ENCODE assay signal across 23 mouse cellular contexts in genomic region chr12:28913099-28913498, GRCm38 (mm10).
DNase-seq lines count a peak whose midpoint lies in the region; ATAC-seq lines count a peak whose summit lies in the region.
"Had no signal": no experiment of that assay in that cellular context is flagged by ENCODE, and none has a peak within 500 bp of the region (broad histone marks: within the 10 kb centered on the region; RNA-seq: fewer than 3 reads in every experiment).

No protein-coding gene starts in this region.

- ATAC-seq in hindbrain, embryonic 12.5 days (ENCODE audit: low FRiP score): no peak
- ATAC-seq in hindbrain, embryonic 16.5 days: no peak
- no peak for ATAC-seq in neural tube, embryonic 11.5 days (ENCODE audit: insufficient read depth, low FRiP score, low TSS enrichment)
- no peak for ATAC-seq in midbrain, embryonic 14.5 days (ENCODE audit: low FRiP score, low TSS enrichment)
- ATAC-seq in liver, embryonic 11.5 days (replicated peaks; ENCODE audit: low FRiP score): no peak
- ATAC-seq: forebrain, postnatal 0 days; inflammation-experienced regulatory T-cells, adult 6 months; liver, embryonic 12.5 days had no signal

- no peak overlapping the region for H3K4me2 ChIP-seq in hindbrain, embryonic 12.5 days (replicated peaks)
- H3K4me2 ChIP-seq in hindbrain, embryonic 16.5 days (ENCODE audit: low read length): no peak overlapping the region
- no peak overlapping the region for H3K4me2 ChIP-seq in neural tube, embryonic 11.5 days (ENCODE audit: low read depth)
- no peak overlapping the region for H3K4me2 ChIP-seq in midbrain, embryonic 14.5 days (ENCODE audit: low read length)
- H3K4me2 ChIP-seq in liver, embryonic 11.5 days: no peak overlapping the region
- H3K4me2 ChIP-seq: embryonic facial prominence, embryonic 12.5 days; limb, embryonic 12.5 days; liver, embryonic 12.5 days had no signal

- H3K36me3 ChIP-seq in hindbrain, embryonic 12.5 days: no peaks in the 10 kb centered on the region
- no peaks in the 10 kb centered on the region for H3K36me3 ChIP-seq in hindbrain, embryonic 16.5 days (ENCODE audit: control insufficient read depth, insufficient read depth, low read length)
- H3K36me3 ChIP-seq in neural tube, embryonic 11.5 days (ENCODE audit: control insufficient read depth, insufficient read depth, low read length): no peaks in the 10 kb centered on the region
- no peaks in the 10 kb centered on the region for H3K36me3 ChIP-seq in midbrain, embryonic 14.5 days (ENCODE audit: control insufficient read depth, insufficient read depth, low read length)
- H3K36me3 ChIP-seq in liver, embryonic 11.5 days (ENCODE audit: control insufficient read depth, insufficient read depth, low read length): no peaks in the 10 kb centered on the region
- H3K36me3 ChIP-seq: embryonic facial prominence, embryonic 12.5 days; limb, embryonic 12.5 days; liver, embryonic 12.5 days had no signal

- H3K4me3 ChIP-seq in hindbrain, embryonic 12.5 days: no peak overlapping the region
- no peak overlapping the region for H3K4me3 ChIP-seq in hindbrain, embryonic 16.5 days (ENCODE audit: low read length)
- no peak overlapping the region for H3K4me3 ChIP-seq in neural tube, embryonic 11.5 days (ENCODE audit: low read depth, low read length)
- no peak overlapping the region for H3K4me3 ChIP-seq in midbrain, embryonic 14.5 days (replicated peaks; ENCODE audit: low read depth, low read length)
- H3K4me3 ChIP-seq in liver, embryonic 11.5 days (ENCODE audit: low read depth, low read length): no peak overlapping the region
- H3K4me3 ChIP-seq: embryonic facial prominence, embryonic 12.5 days; heart, adult 2 months; layer of hippocampus, adult 2 months; limb, embryonic 12.5 days; liver, embryonic 12.5 days; megakaryocyte, embryonic 14.5 days had no signal

- H3K4me1 ChIP-seq in hindbrain, embryonic 12.5 days: peaks cover 16% of the 10 kb centered on the region
- H3K4me1 ChIP-seq in hindbrain, embryonic 16.5 days (ENCODE audit: control insufficient read depth, insufficient read depth, low read depth, low read length): peaks cover 5% of the 10 kb centered on the region
- peaks cover 5% of the 10 kb centered on the region for H3K4me1 ChIP-seq in neural tube, embryonic 11.5 days (ENCODE audit: control insufficient read depth, insufficient read depth, low read length)
- peaks cover 16% of the 10 kb centered on the region for H3K4me1 ChIP-seq in midbrain, embryonic 14.5 days (ENCODE audit: control insufficient read depth, insufficient read depth, low read length)
- H3K4me1 ChIP-seq in liver, embryonic 11.5 days (replicated peaks; ENCODE audit: control insufficient read depth, insufficient read depth, low read length): no peaks in the 10 kb centered on the region; the same call in 1 of the 2 replicates

- H3K27ac ChIP-seq in hindbrain, embryonic 12.5 days: peak overlapping the region; percentile 57; the same call in 1 of the 2 replicates
- no peak overlapping the region for H3K27ac ChIP-seq in hindbrain, embryonic 16.5 days (ENCODE audit: low read depth, low read length)
- peak overlapping the region; percentile 44; the same call in 1 of the 2 replicates for H3K27ac ChIP-seq in neural tube, embryonic 11.5 days (ENCODE audit: low read depth, low read length)
- peak overlapping the region; percentile 74 for H3K27ac ChIP-seq in midbrain, embryonic 14.5 days (replicated peaks; ENCODE audit: low read depth, low read length)
- H3K27ac ChIP-seq in liver, embryonic 11.5 days (ENCODE audit: low read depth, low read length): no peak overlapping the region
- H3K27ac ChIP-seq: embryonic facial prominence, embryonic 12.5 days; heart, adult 2 months; layer of hippocampus, adult 2 months; limb, embryonic 12.5 days; liver, embryonic 12.5 days had no signal

- no peak overlapping the region; the same call in 1 of the 2 replicates for H3K9ac ChIP-seq in hindbrain, embryonic 12.5 days
- no peak overlapping the region for H3K9ac ChIP-seq in hindbrain, embryonic 16.5 days (ENCODE audit: low read depth, low read length)
- H3K9ac ChIP-seq in neural tube, embryonic 11.5 days (ENCODE audit: low read length): no peak overlapping the region
- H3K9ac ChIP-seq in midbrain, embryonic 14.5 days (replicated peaks; ENCODE audit: low read length): no peak overlapping the region
- no peak overlapping the region for H3K9ac ChIP-seq in liver, embryonic 11.5 days (ENCODE audit: low read depth, low read length)
- H3K9ac ChIP-seq: embryonic facial prominence, embryonic 12.5 days; forebrain, postnatal 0 days; limb, embryonic 12.5 days; liver, embryonic 12.5 days had no signal

- DNase-seq in neural tube, embryonic 11.5 days (ENCODE audit: low spot score): no peak
- no peak for DNase-seq in neural tube, embryonic 10.5 days (ENCODE audit: extremely low spot score, low spot score)
- DNase-seq in midbrain, embryonic 14.5 days: no peak
- no peak for DNase-seq in lung, postnatal 10 days
- DNase-seq in liver, embryonic 11.5 days (ENCODE audit: low spot score): no peak
- DNase-seq: adrenal gland, adult 2 months; cerebellum, adult 11 months; forebrain, postnatal 0 days; gastrocnemius, postnatal 25 days; heart, adult 2 months; kidney, adult 18-20 months; lung, adult 18-20 months; lung, postnatal 14 days; right cerebral cortex, postnatal 25 days; spleen, adult 18-20 months had no signal

- WGBS in hindbrain, embryonic 12.5 days: 64% methylated on average over 3 of the region's 3 CpGs
- WGBS in hindbrain, embryonic 16.5 days: 62% methylated on average over 3 of the region's 3 CpGs
- WGBS in neural tube, embryonic 11.5 days: 66% methylated on average over 3 of the region's 3 CpGs
- 64% methylated on average over 3 of the region's 3 CpGs for WGBS in midbrain, embryonic 14.5 days
- 62% methylated on average over 3 of the region's 3 CpGs for WGBS in liver, embryonic 11.5 days

- H3K9me3 ChIP-seq in hindbrain, embryonic 12.5 days (replicated peaks): no peaks in the 10 kb centered on the region
- H3K9me3 ChIP-seq in hindbrain, embryonic 16.5 days (ENCODE audit: control insufficient read depth, low read length): no peaks in the 10 kb centered on the region
- no peaks in the 10 kb centered on the region for H3K9me3 ChIP-seq in neural tube, embryonic 11.5 days (ENCODE audit: control insufficient read depth, low read length)
- no peaks in the 10 kb centered on the region for H3K9me3 ChIP-seq in midbrain, embryonic 14.5 days (ENCODE audit: control insufficient read depth, low read length)
- H3K9me3 ChIP-seq in liver, embryonic 11.5 days (ENCODE audit: control insufficient read depth, low read length): no peaks in the 10 kb centered on the region
- H3K9me3 ChIP-seq: embryonic facial prominence, embryonic 12.5 days; limb, embryonic 12.5 days; liver, embryonic 12.5 days; megakaryocyte, embryonic 14.5 days had no signal

- no peaks in the 10 kb centered on the region for H3K27me3 ChIP-seq in hindbrain, embryonic 12.5 days
- H3K27me3 ChIP-seq in hindbrain, embryonic 16.5 days (replicated peaks; ENCODE audit: control insufficient read depth, insufficient read depth, low read length): no peaks in the 10 kb centered on the region
- H3K27me3 ChIP-seq in neural tube, embryonic 11.5 days (ENCODE audit: control insufficient read depth, insufficient read depth, low read length): no peaks in the 10 kb centered on the region
- no peaks in the 10 kb centered on the region for H3K27me3 ChIP-seq in midbrain, embryonic 14.5 days (ENCODE audit: control insufficient read depth, insufficient read depth, low read length)
- H3K27me3 ChIP-seq in liver, embryonic 11.5 days (replicated peaks; ENCODE audit: control insufficient read depth, insufficient read depth, low read length): no peaks in the 10 kb centered on the region
- H3K27me3 ChIP-seq: embryonic facial prominence, embryonic 12.5 days; limb, embryonic 12.5 days; liver, embryonic 12.5 days had no signal

Comparison
In these comparisons a context has a peak if more than half of its experiments do, and no peak if none do; other contexts are left out.
1. H3K27ac ChIP-seq: peak in hindbrain, embryonic 12.5 days (single experiment), neural tube, embryonic 11.5 days (single experiment) and midbrain, embryonic 14.5 days (single experiment); none in hindbrain, embryonic 16.5 days (single experiment) and liver, embryonic 11.5 days (single experiment).